Mouse (Mus musculus) gastrocnemius, postnatal 14 days (tissue): ENCODE data around the gene Slfn1. TPM values are rescaled to one million over a fixed set of nuclear protein-coding genes. Genes with fewer than 3 reads are reported as not detected.

Source experiments
- total RNA-seq, 2 experiments: library from RNA; stranded (reverse); gene quantifications; 2 replicates each; pipeline ENCODE4 v1.2.3; 2021

The Slfn1 gene
- total RNA-seq, 2 experiments from 2014 or later: not detected

Other genes with a start within 250 kb of the Slfn1 start
- gene Rffl, start 245.6 kb upstream of the Slfn1 start, total RNA-seq: 1 to 10 TPM; 5.4 to 5.7 TPM
- 1 to 10 TPM; 5.3 to 5.7 TPM for gene Rad51d, start 226.2 kb upstream of the Slfn1 start, total RNA-seq
- gene Fndc8, start 224.7 kb upstream of the Slfn1 start, total RNA-seq: not detected
- gene Nle1, start 208.4 kb upstream of the Slfn1 start, total RNA-seq: 10 to 100 TPM in 1 of 2 experiments, 1 to 10 TPM in 1; 8.8 to 11.0 TPM
- 100 to 1,000 TPM; 106 to 108 TPM for gene Unc45b, start 206.3 kb upstream of the Slfn1 start, total RNA-seq
- 10 to 100 TPM; 31.0 to 32.7 TPM for gene Slfn5, start 165.5 kb upstream of the Slfn1 start, total RNA-seq
- 1 to 10 TPM in 1 of 2 experiments, under 1 TPM in 1; 0.89 to 1.9 TPM for gene Slfn9, start 125.0 kb upstream of the Slfn1 start, total RNA-seq
- gene Slfn8, start 96.0 kb upstream of the Slfn1 start, total RNA-seq: under 1 TPM; 0.18 to 0.27 TPM
- gene Slfn2, start 51.7 kb upstream of the Slfn1 start, total RNA-seq: 1 to 10 TPM in 1 of 2 experiments, under 1 TPM in 1; 0.84 to 1.1 TPM
- under 1 TPM in 1 of 2 experiments, not detected in 1; 0.11 TPM for gene Slfn4, start 58.3 kb downstream of the Slfn1 start, total RNA-seq
- under 1 TPM; 0.66 to 0.96 TPM for gene Slfn3, start 74.5 kb downstream of the Slfn1 start, total RNA-seq
- not detected for gene Slfn14, start 169.9 kb downstream of the Slfn1 start, total RNA-seq
- 10 to 100 TPM; 34.3 to 35.7 TPM for gene Ap2b1, start 182.2 kb downstream of the Slfn1 start, total RNA-seq
- gene Pex12, start 185.7 kb downstream of the Slfn1 start, total RNA-seq: 10 to 100 TPM; 11.1 to 13.8 TPM